ENCODE assay signal across 9 mouse cellular contexts in the genomic region with DNA sequence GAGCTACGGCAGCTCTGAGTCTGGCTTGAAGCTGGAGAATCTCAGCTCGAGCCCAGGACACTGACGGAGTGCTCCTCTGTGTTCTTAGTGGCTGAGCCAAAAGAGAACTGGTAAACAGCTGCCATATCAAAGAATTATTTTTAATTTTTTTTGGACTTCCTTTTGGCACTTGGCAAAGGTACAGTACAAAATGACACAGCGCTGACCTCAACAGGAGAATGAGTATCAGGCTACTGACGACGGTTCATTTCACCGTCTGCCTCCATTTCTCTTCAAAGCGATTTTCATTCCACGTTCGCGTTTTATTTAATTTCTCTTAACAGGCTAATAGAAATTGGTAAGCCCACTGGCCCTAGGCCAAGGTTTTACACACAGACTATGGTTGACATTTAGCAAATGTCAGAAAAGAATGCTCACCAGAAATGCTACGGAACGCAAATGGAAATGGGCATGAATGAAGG.
A peak's percentile ranks its signal among the peaks of the same experiment; 100 is the strongest.
DNase-seq lines count a peak whose midpoint lies in the region; ATAC-seq and TF ChIP-seq lines count a peak whose summit lies in the region.
"Had no signal": no experiment of that assay in that cellular context is flagged by ENCODE, and none has a peak within 500 bp of the region (broad histone marks: within the 10 kb centered on the region; RNA-seq: fewer than 3 reads in every experiment).

No protein-coding gene starts in this region.

- DNase-seq in brain, embryonic 14.5 days (ENCODE audit: low read depth) = peak; percentile 44
- peak; percentile 68 for DNase-seq in heart, adult 8-10 months (ENCODE audit: low spot score)
- peak; percentile 24 to 53 for DNase-seq in kidney, postnatal 36 days
- DNase-seq in spleen, postnatal 36 days (ENCODE audit: low spot score in 2 of 2) = no peak
- DNase-seq in liver, postnatal 0 days = no peak

- no peak overlapping the region for H3K27ac ChIP-seq in hindbrain, embryonic 15.5 days (replicated peaks)
- no peak overlapping the region for H3K27ac ChIP-seq in hindbrain, embryonic 16.5 days (ENCODE audit: low read depth, low read length)
- no peak overlapping the region for H3K27ac ChIP-seq in liver, postnatal 0 days (ENCODE audit: low read depth)

- WGBS in hindbrain, embryonic 15.5 days = 62% methylated on average over 13 of the region's 13 CpGs
- 60% methylated on average over 13 of the region's 13 CpGs for WGBS in hindbrain, embryonic 16.5 days
- WGBS in liver, postnatal 0 days (ENCODE audit: insufficient replicate concordance) = 80% methylated on average over 13 of the region's 13 CpGs

- no peak for TF ChIP-seq CTCF in brain, embryonic 14.5 days (IDR thresholded peaks at IDR 0.05; ENCODE audit: borderline replicate concordance, extremely low read depth, insufficient read depth, insufficient read length)
- no peak for TF ChIP-seq CTCF in liver, postnatal 0 days (IDR thresholded peaks at IDR 0.05; ENCODE audit: low read depth)

- no peak overlapping the region for H3K4me3 ChIP-seq in hindbrain, embryonic 15.5 days
- H3K4me3 ChIP-seq in hindbrain, embryonic 16.5 days (ENCODE audit: low read length) = no peak overlapping the region
- no peak overlapping the region for H3K4me3 ChIP-seq in liver, postnatal 0 days (ENCODE audit: low read depth, low read length)

- no peak for TF ChIP-seq POLR2A in brain, embryonic 14.5 days (IDR thresholded peaks at IDR 0.05; ENCODE audit: borderline replicate concordance, extremely low read depth, insufficient read depth, insufficient read length, poor library complexity, severe bottlenecking)

- 0 out of 2 replicates have a peak, but pooled peaks have one; percentile 45 for ATAC-seq in hindbrain, embryonic 15.5 days (ENCODE audit: low FRiP score, low read depth)
- no peak for ATAC-seq in hindbrain, embryonic 16.5 days
- ATAC-seq in CD4-positive, CD25-positive, alpha-beta regulatory T cell, adult 4 months = no peak
- ATAC-seq in liver, postnatal 0 days = no peak

- H3K36me3 ChIP-seq in hindbrain, embryonic 15.5 days = peaks cover 20% of the 10 kb centered on the region
- peaks cover 17% of the 10 kb centered on the region; the same call in 1 of the 2 replicates for H3K36me3 ChIP-seq in hindbrain, embryonic 16.5 days (ENCODE audit: control insufficient read depth, insufficient read depth, low read length)
- peaks cover 18% of the 10 kb centered on the region for H3K36me3 ChIP-seq in liver, postnatal 0 days (replicated peaks; ENCODE audit: insufficient read depth, low read length)

- H3K27me3 ChIP-seq in hindbrain, embryonic 15.5 days = no peaks in the 10 kb centered on the region
- H3K27me3 ChIP-seq in hindbrain, embryonic 16.5 days (replicated peaks; ENCODE audit: control insufficient read depth, insufficient read depth, low read length) = no peaks in the 10 kb centered on the region
- H3K27me3 ChIP-seq in liver, postnatal 0 days (ENCODE audit: insufficient read depth, low read length) = no peaks in the 10 kb centered on the region

- H3K9ac ChIP-seq in hindbrain, embryonic 15.5 days = no peak overlapping the region
- no peak overlapping the region for H3K9ac ChIP-seq in hindbrain, embryonic 16.5 days (ENCODE audit: low read depth, low read length)
- H3K9ac ChIP-seq in liver, postnatal 0 days (replicated peaks) = no peak overlapping the region

- H3K9me3 ChIP-seq in hindbrain, embryonic 15.5 days = no peaks in the 10 kb centered on the region
- no peaks in the 10 kb centered on the region for H3K9me3 ChIP-seq in hindbrain, embryonic 16.5 days (ENCODE audit: control insufficient read depth, low read length)
- H3K9me3 ChIP-seq in liver, postnatal 0 days (ENCODE audit: low read length) = no peaks in the 10 kb centered on the region
- H3K9me3 ChIP-seq: G1E had no signal

- peaks cover 4% of the 10 kb centered on the region; the same call in 1 of the 2 replicates for H3K4me1 ChIP-seq in hindbrain, embryonic 15.5 days (replicated peaks)
- 0 out of 2 replicates have a peak, but pooled peaks cover 3% of the 10 kb centered on the region for H3K4me1 ChIP-seq in hindbrain, embryonic 16.5 days (ENCODE audit: control insufficient read depth, insufficient read depth, low read depth, low read length)
- no peaks in the 10 kb centered on the region for H3K4me1 ChIP-seq in liver, postnatal 0 days (ENCODE audit: insufficient read depth)

- TF ChIP-seq EP300 in liver, postnatal 0 days (IDR thresholded peaks at IDR 0.05; ENCODE audit: low read depth) = no peak

- no peak overlapping the region for H3K4me2 ChIP-seq in hindbrain, embryonic 15.5 days
- no peak overlapping the region for H3K4me2 ChIP-seq in hindbrain, embryonic 16.5 days (ENCODE audit: low read length)
- H3K4me2 ChIP-seq in liver, postnatal 0 days (ENCODE audit: low read depth, low read length) = no peak overlapping the region

Comparison
In these comparisons a context has a peak if more than half of its experiments do, and no peak if none do; other contexts are left out.
1. DNase-seq: peak in brain, embryonic 14.5 days (single experiment), heart, adult 8-10 months (single experiment) and kidney, postnatal 36 days (2 of 2); none in spleen, postnatal 36 days (0 of 2) and liver, postnatal 0 days (single experiment).